Mouse (Mus musculus) left cerebral cortex, postnatal 10 days (tissue): ENCODE measurements around the gene Olfr401. TPM values are rescaled to one million over a fixed set of nuclear protein-coding genes. Genes with fewer than 3 reads are reported as not detected.
"Not testable (repeated sequence)": the region's sequence is repeated elsewhere in the genome, so short reads cannot be mapped to it uniquely, and the experiment has no call there.

Source experiments
- DNase-seq, 2 experiments: peaks; one replicate each; pipeline ENCODE4 v3.0.0; 2021 to 2022; ENCODE audit warnings: low spot score in 2 of 2, mixed read lengths in 1 of 2; ENCODE audit errors: extremely low spot score in 1 of 2
- intact Hi-C: fragments of 180-260 bp; cut with DNase I; formaldehyde crosslinking; loops from one replicate; pipeline ENCODE4 v1.15.1; 2025
- total RNA-seq, 2 experiments: library from RNA; stranded (reverse); gene quantifications; 2 replicates each; pipeline ENCODE4 v1.2.3; 2021

Gene Olfr401
- not detected for total RNA-seq

GRCm38 (mm10) chr11:74113412-74113811, at the start of gene Olfr401:
TSS of gene Olfr401 (plus strand) at chr11:74113712.
- no peak for DNase-seq
- intact Hi-C loops = no loop called here

GRCm38 (mm10) chr11:74069655-74070054, 43.9 kb upstream of the Olfr401 start, which contains the start of gene Zfp616:
TSS of gene Zfp616 (plus strand) at chr11:74069955.
- no peak for DNase-seq
- intact Hi-C loops = no loop called here

- no peak for DNase-seq
- intact Hi-C loops = no loop called here
Measured at GRCm38 (mm10) chr11:74100724-74101123, 12.8 kb upstream of the Olfr401 start.

- DNase-seq = no peak
- intact Hi-C loops = no loop called here
Measured at GRCm38 (mm10) chr11:74101507-74101906, 12.0 kb upstream of the Olfr401 start.

- DNase-seq = no peak
- intact Hi-C loops = no loop called here
Measured at GRCm38 (mm10) chr11:74105066-74105465, 8.4 kb upstream of the Olfr401 start.

- DNase-seq, intact Hi-C loops: not testable (repeated sequence)
Measured at GRCm38 (mm10) chr11:74140001-74140400, 26.5 kb downstream of the Olfr401 start.

GRCm38 (mm10) chr11:74145866-74146265, 32.4 kb downstream of the Olfr401 start:
- DNase-seq = no peak
- intact Hi-C loops = no loop called here

- intact Hi-C loops = no loop called here
- no peak for DNase-seq
Measured at GRCm38 (mm10) chr11:74153229-74153628, 39.7 kb downstream of the Olfr401 start, which contains the start of gene Olfr402. TSS of gene Olfr402 (plus strand) at chr11:74153529.

- no peak for DNase-seq
Measured at GRCm38 (mm10) chr11:74168771-74169170, 55.3 kb downstream of the Olfr401 start.

More at GRCm38 (mm10) chr11:74168771-74169170, 55.3 kb downstream of the Olfr401 start:
- intact Hi-C loops = no loop called here

Other genes with a start within 250 kb of the Olfr401 start
- gene Olfr394, start 222.9 kb upstream of the Olfr401 start, total RNA-seq = not detected
- not detected for gene Olfr395, start 204.4 kb upstream of the Olfr401 start, total RNA-seq
- not detected for gene Olfr23, start 177.0 kb upstream of the Olfr401 start, total RNA-seq
- not detected for gene Olfr397, start 152.9 kb upstream of the Olfr401 start, total RNA-seq
- gene Olfr398, start 123.3 kb upstream of the Olfr401 start, total RNA-seq = not detected
- not detected for gene Olfr139, start 57.2 kb upstream of the Olfr401 start, total RNA-seq
- not detected for gene Olfr399, start 57.1 kb upstream of the Olfr401 start, total RNA-seq
- not detected for gene Zfp616, start 43.8 kb upstream of the Olfr401 start, total RNA-seq
- gene Olfr402, start 39.8 kb downstream of the Olfr401 start, total RNA-seq = not detected
- not detected for gene Olfr403, start 72.5 kb downstream of the Olfr401 start, total RNA-seq
- not detected for gene Olfr43, start 97.7 kb downstream of the Olfr401 start, total RNA-seq
- gene Olfr406, start 146.1 kb downstream of the Olfr401 start, total RNA-seq = not detected
- not detected for gene Olfr59, start 170.0 kb downstream of the Olfr401 start, total RNA-seq
- not detected for gene Olfr410, start 224.3 kb downstream of the Olfr401 start, total RNA-seq
- not detected for gene Olfr411, start 238.9 kb downstream of the Olfr401 start, total RNA-seq
- gene Olfr412, start 248.4 kb downstream of the Olfr401 start, total RNA-seq = not detected